Mouse (Mus musculus) urinary bladder, postnatal 4 days (tissue): Measurements from ENCODE around the gene 2610042L04Rik.
"Not testable (repeated sequence)": the region's sequence is repeated elsewhere in the genome, so short reads cannot be mapped to it uniquely, and the experiment has no call there.

ENCODE experiments used
- DNase-seq, 2 experiments: peaks; one replicate each; pipeline ENCODE4 v3.0.0; 2021 to 2022; ENCODE audit warnings: low spot score in 2 of 2

Gene 2610042L04Rik

DNA sequence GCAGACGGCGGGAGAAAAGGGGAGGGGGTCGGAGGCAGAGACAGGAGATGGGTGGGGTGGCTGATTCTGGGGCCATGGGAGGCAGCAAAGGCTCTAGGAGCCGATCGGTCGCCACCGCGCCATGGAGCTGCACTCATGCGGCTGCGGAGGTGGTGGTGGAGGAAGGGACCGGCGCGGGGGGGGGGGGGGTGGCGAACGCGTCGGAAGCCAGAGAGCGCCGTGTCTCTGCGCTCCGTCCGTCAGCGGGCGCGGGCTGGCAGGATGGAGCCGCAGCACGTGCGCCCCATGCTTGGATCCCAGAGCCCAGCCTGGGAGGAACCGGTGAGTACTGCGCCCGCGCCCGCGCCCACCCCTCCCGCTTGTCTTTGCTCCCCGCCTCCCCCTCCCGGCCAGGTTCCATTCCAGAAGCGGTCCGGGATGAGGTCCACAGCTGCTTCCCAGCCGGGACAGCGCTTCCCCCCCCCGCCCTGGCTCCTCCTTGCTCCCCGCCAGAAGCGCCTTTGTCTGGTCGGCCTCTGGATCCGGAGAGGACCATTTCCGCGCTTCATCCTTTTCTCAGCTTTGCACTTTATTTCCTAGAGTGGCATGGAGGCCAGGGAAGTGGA lies at the start of gene 2610042L04Rik:
TSS of gene 2610042L04Rik (plus strand) at position 288 of the 605 bp plus-strand sequence.
- DNase-seq, result peak in 1 of 2 experiments; percentile 39

DNA sequence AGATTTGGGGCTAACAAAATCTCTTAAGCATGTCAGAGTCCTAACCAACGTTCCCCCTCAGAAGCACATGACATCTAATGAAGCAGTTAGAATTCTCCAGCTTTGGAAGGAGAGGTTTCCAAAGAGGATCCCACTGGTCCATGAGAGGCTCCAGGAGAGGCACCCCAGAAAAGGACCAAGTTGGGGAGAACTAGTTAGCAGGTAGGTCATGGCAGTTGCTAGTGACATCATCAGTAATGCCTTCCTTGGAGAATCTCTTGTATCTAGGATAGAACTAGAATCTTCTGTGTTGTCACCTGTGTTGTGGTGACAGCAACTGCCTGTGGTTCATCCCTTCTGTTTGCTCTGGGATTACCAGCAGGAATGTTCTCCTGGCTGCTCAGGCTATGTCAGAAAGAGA lies 17.6 kb upstream of the 2610042L04Rik start, which contains the start of gene Gm3149:
TSS of gene Gm3149 (plus strand) at position 301 of the 400 bp plus-strand sequence.
- not testable (repeated sequence) for DNase-seq

GRCm38 (mm10) chr14:4335506-4335905 lies 943 bp downstream of the 2610042L04Rik start:
- DNase-seq, result not testable (repeated sequence)

DNA sequence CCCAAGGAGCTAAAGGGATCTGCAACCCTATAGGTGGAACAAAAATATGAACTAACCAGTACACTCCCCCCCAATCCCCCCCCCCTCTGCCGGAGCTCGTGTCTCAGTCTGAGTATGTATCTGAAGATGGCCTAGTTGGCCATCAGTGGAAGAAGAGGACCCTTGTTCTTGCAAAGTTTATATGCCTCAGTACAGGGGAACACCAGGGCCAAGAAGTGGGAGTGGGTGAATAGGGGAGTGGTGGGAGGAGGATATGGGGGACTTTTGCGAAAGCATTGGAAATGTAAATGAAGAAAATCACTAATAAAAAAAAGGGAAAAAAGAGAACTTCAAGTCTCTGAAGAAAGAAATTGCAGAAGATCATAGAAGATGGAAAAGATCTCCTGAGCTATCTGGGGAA lies 34.4 kb downstream of the 2610042L04Rik start:
- DNase-seq, result not testable (repeated sequence)

GRCm38 (mm10) chr14:4369691-4370090 lies 35.1 kb downstream of the 2610042L04Rik start:
- peak; percentile 25 to 60 for DNase-seq

DNA sequence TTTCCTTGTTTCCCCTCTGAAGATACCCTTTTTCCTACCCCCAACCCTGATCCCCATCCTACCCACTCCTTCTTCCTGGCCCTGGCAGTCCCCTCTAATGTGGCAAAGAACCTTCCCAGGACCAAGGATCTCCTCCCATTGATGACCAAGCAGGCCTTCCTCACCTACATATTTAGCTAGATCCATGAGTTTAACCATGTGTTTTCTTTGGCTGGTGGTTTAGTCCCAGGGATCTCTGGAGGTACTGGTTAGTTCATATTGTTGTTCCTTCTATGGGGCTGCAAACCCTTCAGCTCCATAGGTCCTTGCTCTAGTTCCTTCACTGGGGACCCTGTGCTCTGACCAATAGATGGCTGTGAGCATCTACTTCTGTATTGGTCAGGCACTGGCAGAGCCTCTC lies 43.3 kb downstream of the 2610042L04Rik start:
- peak; percentile 20 to 59 for DNase-seq

DNA sequence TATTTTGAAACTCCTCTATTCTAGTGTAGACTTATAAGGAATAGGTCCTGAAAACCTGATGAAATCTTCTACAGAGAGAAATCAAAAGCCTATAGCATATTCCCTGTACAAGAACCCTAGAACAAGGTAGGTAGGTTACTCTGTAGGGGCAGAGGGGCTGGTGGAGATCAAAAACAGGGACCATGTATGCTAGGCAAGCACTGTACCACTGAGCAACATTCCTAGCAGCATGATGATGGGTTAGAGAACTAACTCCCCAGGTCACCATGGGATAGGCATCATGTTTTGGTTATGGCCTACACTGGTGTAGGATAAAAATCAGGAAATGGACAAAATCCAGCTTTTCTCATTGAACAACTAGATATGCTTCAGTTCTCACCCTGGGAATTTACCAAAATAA lies 51.0 kb downstream of the 2610042L04Rik start:
- peak in 1 of 2 experiments; percentile 61 for DNase-seq

DNA sequence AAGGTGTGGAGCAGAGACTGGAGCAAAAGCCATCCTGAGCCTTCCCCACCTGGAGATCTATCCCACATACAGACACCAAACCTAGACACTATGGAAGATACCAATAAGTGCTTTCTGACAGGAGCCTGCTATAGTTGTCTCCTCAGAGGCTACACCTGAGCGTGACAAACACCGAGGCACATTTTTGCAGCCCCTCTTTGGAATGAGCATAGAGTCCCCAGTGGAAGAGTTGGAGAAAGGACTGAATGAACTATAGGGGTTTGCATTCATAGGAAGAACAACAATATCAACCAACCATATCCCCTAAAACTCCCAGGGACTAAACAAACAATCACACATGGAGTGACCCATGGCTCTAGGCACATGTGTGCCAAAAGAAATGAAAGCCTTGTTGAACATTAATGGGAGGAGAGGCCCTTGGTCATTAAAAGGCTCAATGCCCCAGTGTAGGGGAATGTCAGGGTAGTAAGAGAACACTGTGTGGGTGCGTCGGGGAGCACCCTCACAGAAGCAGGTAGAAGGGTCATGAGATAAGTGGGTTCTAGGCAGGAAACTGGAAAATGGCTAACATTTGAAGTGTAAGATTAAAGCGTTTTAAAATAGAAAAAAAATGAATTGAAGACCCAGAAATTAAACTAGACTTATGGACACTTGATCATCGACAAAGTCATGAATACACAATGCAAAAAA lies 58.4 kb downstream of the 2610042L04Rik start:
- DNase-seq, result not testable (repeated sequence)

DNA sequence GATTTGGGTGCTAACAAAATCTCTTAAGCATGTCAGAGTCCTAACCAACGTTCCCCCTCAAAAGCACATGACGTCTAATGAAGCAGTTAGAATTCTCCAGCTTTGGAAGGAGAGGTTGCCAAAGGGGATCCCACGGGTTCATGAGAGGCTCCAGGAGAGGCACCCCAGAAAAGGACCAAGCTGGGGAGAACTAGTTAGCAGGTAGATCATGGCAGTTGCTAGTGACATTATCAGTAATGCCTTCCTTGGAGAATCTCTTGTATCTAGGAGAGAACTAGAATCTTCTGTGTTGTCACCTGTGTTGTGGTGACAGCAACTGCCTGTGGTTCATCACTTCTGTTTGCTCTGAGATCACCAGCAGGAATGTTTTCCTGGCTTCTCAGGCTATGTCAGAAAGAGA lies 62.7 kb downstream of the 2610042L04Rik start, which contains the start of gene Gm3159:
TSS of gene Gm3159 (plus strand) at position 301 of the 400 bp plus-strand sequence.
- DNase-seq, result not testable (repeated sequence)

GRCm38 (mm10) chr14:4398624-4399023 lies 64.1 kb downstream of the 2610042L04Rik start:
- DNase-seq, result not testable (repeated sequence)

GRCm38 (mm10) chr14:4400115-4400789 lies 65.7 kb downstream of the 2610042L04Rik start:
- peak; percentile 23 to 64 for DNase-seq

GRCm38 (mm10) chr14:4401245-4401644 lies 66.7 kb downstream of the 2610042L04Rik start:
- not testable (repeated sequence) for DNase-seq

- DNase-seq, result not testable (repeated sequence)
Measured at GRCm38 (mm10) chr14:4403840-4404239, 69.3 kb downstream of the 2610042L04Rik start.
